Mouse (Mus musculus) hindbrain, embryonic 15.5 days (tissue): ENCODE measurements at regions not wholly inside any gene's neighbourhood (a gene's known extent, or its start where the extent isn't known, plus 50 kb on each side); places are given as distances from the start of the nearest gene placed in this dataset.

ENCODE experiments used
- ATAC-seq: fragments of 200-750 bp; cut with Nextera tagmentation; 2 replicates; pipeline ENCODE4 v1.8.0; 2017; ENCODE audit warnings: low read depth, moderate number of reproducible peaks, moderate TSS enrichment; ENCODE audit not compliant: low FRiP score
- H3K27ac ChIP-seq: fragments of 300-500 bp; sonication (generic); replicated peaks from 2 replicates; pipeline ENCODE4 v1.5.1; 2015; ENCODE audit warnings: mild to moderate bottlenecking, inconsistent platforms
- H3K27me3 ChIP-seq: fragments of 300-500 bp; sonication (generic); 2 replicates; pipeline ENCODE4 v1.6.1; 2015; ENCODE audit warnings: control low read depth, inconsistent platforms
- H3K36me3 ChIP-seq: fragments of 300-500 bp; sonication (generic); 2 replicates; pipeline ENCODE4 v1.6.1; 2015; ENCODE audit warnings: control low read depth, inconsistent platforms
- H3K4me1 ChIP-seq: fragments of 300-500 bp; sonication (generic); replicated peaks from 2 replicates; pipeline ENCODE4 v1.6.1; 2015; ENCODE audit warnings: control low read depth, inconsistent platforms
- H3K4me2 ChIP-seq: fragments of 300-500 bp; sonication (generic); 2 replicates; pipeline ENCODE4 v1.6.1; 2015; ENCODE audit warnings: moderate library complexity, mild to moderate bottlenecking, inconsistent platforms
- H3K4me3 ChIP-seq: fragments of 300-500 bp; sonication (generic); 2 replicates; pipeline ENCODE4 v1.5.1; 2015; ENCODE audit warnings: mild to moderate bottlenecking, inconsistent platforms
- H3K9ac ChIP-seq: fragments of 300-500 bp; sonication (generic); 2 replicates; pipeline ENCODE4 v1.6.1; 2015; ENCODE audit warnings: inconsistent platforms
- H3K9me3 ChIP-seq: fragments of 300-500 bp; sonication (generic); 2 replicates; pipeline ENCODE4 v1.6.1; 2016; ENCODE audit warnings: control low read depth, inconsistent platforms
- WGBS: fragments of 180-500 bp; shearing (Covaris S2); methylation state at CpG from one replicate; pipeline ENCODE4 v1.1.7; 2015; 5-methylcytosine and 5-hydroxymethylcytosine counted together

GRCm38 (mm10) chr2:78723423-78723822, 144.5 kb upstream of the Ube2e3 start:
- H3K9me3 ChIP-seq, result no peaks in the 10 kb centered on the region
- 98% methylated on average over 3 of the region's 3 CpGs for WGBS

GRCm38 (mm10) chr2:78722739-78723138, 145.2 kb upstream of the Ube2e3 start:
- Histone ChIP-seq H3K36me3 (no peaks in the 10 kb centered on the region), H3K9ac (no peak overlapping the region), H3K4me3 (no peak overlapping the region), H3K9me3 (no peaks in the 10 kb centered on the region), H3K27me3 (0 out of 2 replicates have a peak, but pooled peaks cover 3% of the 10 kb centered on the region), H3K4me1 (no peaks in the 10 kb centered on the region), H3K4me2 (no peak overlapping the region), H3K27ac (no peak overlapping the region)
- 95% methylated on average over 6 of the region's 6 CpGs for WGBS
- ATAC-seq, result no peak

More at GRCm38 (mm10) chr2:78723423-78723822, 144.5 kb upstream of the Ube2e3 start:
- no peak overlapping the region for H3K4me2 ChIP-seq
- no peak for ATAC-seq
- no peaks in the 10 kb centered on the region for H3K4me1 ChIP-seq
- no peaks in the 10 kb centered on the region for H3K36me3 ChIP-seq
- H3K27ac ChIP-seq, result no peak overlapping the region
- 0 out of 2 replicates have a peak, but pooled peaks cover 3% of the 10 kb centered on the region for H3K27me3 ChIP-seq
- H3K4me3 ChIP-seq, result no peak overlapping the region
- no peak overlapping the region for H3K9ac ChIP-seq

GRCm38 (mm10) chr2:78718550-78718949, 149.4 kb upstream of the Ube2e3 start:
- Histone ChIP-seq H3K27ac (no peak overlapping the region), H3K36me3 (no peaks in the 10 kb centered on the region), H3K27me3 (0 out of 2 replicates have a peak, but pooled peaks cover 3% of the 10 kb centered on the region), H3K4me1 (no peaks in the 10 kb centered on the region), H3K4me3 (no peak overlapping the region), H3K9me3 (no peaks in the 10 kb centered on the region), H3K9ac (no peak overlapping the region), H3K4me2 (no peak overlapping the region)
- WGBS, result 50% methylated on average over 1 of the region's 1 CpGs
- ATAC-seq, result peak; percentile 45; the same call in 1 of the 2 replicates

GRCm38 (mm10) chr2:78716157-78716798, 151.6 kb upstream of the Ube2e3 start:
- Histone ChIP-seq H3K4me2 (no peak overlapping the region), H3K9me3 (no peaks in the 10 kb centered on the region), H3K4me3 (no peak overlapping the region), H3K27me3 (no peaks in the 10 kb centered on the region), H3K9ac (no peak overlapping the region), H3K4me1 (no peaks in the 10 kb centered on the region), H3K36me3 (no peaks in the 10 kb centered on the region), H3K27ac (no peak overlapping the region)
- 74% methylated on average over 7 of the region's 7 CpGs for WGBS
- ATAC-seq, result no peak; the same call in 1 of the 2 replicates

GRCm38 (mm10) chr2:78694851-78695250, 173.1 kb upstream of the Ube2e3 start:
- Histone ChIP-seq H3K36me3 (no peaks in the 10 kb centered on the region), H3K4me3 (no peak overlapping the region), H3K27me3 (no peaks in the 10 kb centered on the region), H3K27ac (no peak overlapping the region), H3K4me1 (no peaks in the 10 kb centered on the region), H3K9me3 (no peaks in the 10 kb centered on the region), H3K9ac (no peak overlapping the region), H3K4me2 (no peak overlapping the region)
- WGBS, result 43% methylated on average over 6 of the region's 6 CpGs
- no peak for ATAC-seq

- H3K27ac ChIP-seq, result no peak overlapping the region
- no peak for ATAC-seq
- no peak overlapping the region for H3K9ac ChIP-seq
- H3K4me2 ChIP-seq, result no peak overlapping the region
- no peaks in the 10 kb centered on the region for H3K9me3 ChIP-seq
- no peaks in the 10 kb centered on the region for H3K27me3 ChIP-seq
- H3K4me3 ChIP-seq, result no peak overlapping the region
- H3K36me3 ChIP-seq, result no peaks in the 10 kb centered on the region
- H3K4me1 ChIP-seq, result no peaks in the 10 kb centered on the region
- WGBS, result 72% methylated on average over 2 of the region's 2 CpGs
Observed at GRCm38 (mm10) chr2:78656668-78657067, 211.3 kb upstream of the Ube2e3 start.

- Histone ChIP-seq H3K4me3 (no peak overlapping the region), H3K4me2 (no peak overlapping the region), H3K27ac (no peak overlapping the region), H3K27me3 (no peaks in the 10 kb centered on the region), H3K9ac (no peak overlapping the region), H3K9me3 (no peaks in the 10 kb centered on the region), H3K36me3 (no peaks in the 10 kb centered on the region), H3K4me1 (no peaks in the 10 kb centered on the region)
- 66% methylated on average over 7 of the region's 7 CpGs for WGBS
- no peak for ATAC-seq
Observed at GRCm38 (mm10) chr2:78655156-78655855, 212.6 kb upstream of the Ube2e3 start.

GRCm38 (mm10) chr2:78651549-78651948, 216.4 kb upstream of the Ube2e3 start:
- no peak overlapping the region for H3K27ac ChIP-seq
- 56% methylated on average over 2 of the region's 2 CpGs for WGBS
- ATAC-seq, result no peak
- H3K36me3 ChIP-seq, result no peaks in the 10 kb centered on the region
- no peaks in the 10 kb centered on the region for H3K4me1 ChIP-seq
- no peak overlapping the region for H3K4me3 ChIP-seq
- no peak overlapping the region for H3K9ac ChIP-seq
- no peaks in the 10 kb centered on the region for H3K27me3 ChIP-seq
- H3K9me3 ChIP-seq, result no peaks in the 10 kb centered on the region
- H3K4me2 ChIP-seq, result no peak overlapping the region

- ATAC-seq, result no peak
- no peak overlapping the region for H3K27ac ChIP-seq
Observed at GRCm38 (mm10) chr2:78640361-78640760, 227.6 kb upstream of the Ube2e3 start.

GRCm38 (mm10) chr2:78625264-78625663, 242.7 kb upstream of the Ube2e3 start:
- H3K27me3 ChIP-seq, result no peaks in the 10 kb centered on the region
- no peaks in the 10 kb centered on the region for H3K9me3 ChIP-seq
- no peak overlapping the region for H3K4me2 ChIP-seq
- no peak overlapping the region for H3K9ac ChIP-seq
- no peaks in the 10 kb centered on the region for H3K4me1 ChIP-seq
- no peaks in the 10 kb centered on the region for H3K36me3 ChIP-seq
- H3K27ac ChIP-seq, result no peak overlapping the region
- H3K4me3 ChIP-seq, result no peak overlapping the region
- ATAC-seq, result no peak
- WGBS, result 76% methylated on average over 4 of the region's 4 CpGs

More at GRCm38 (mm10) chr2:78640361-78640760, 227.6 kb upstream of the Ube2e3 start:
- Histone ChIP-seq H3K9me3 (no peaks in the 10 kb centered on the region), H3K36me3 (no peaks in the 10 kb centered on the region), H3K27me3 (no peaks in the 10 kb centered on the region), H3K4me2 (no peak overlapping the region), H3K4me3 (no peak overlapping the region), H3K9ac (no peak overlapping the region), H3K4me1 (no peaks in the 10 kb centered on the region)
- WGBS, result 85% methylated on average over 6 of the region's 6 CpGs

GRCm38 (mm10) chr2:78606388-78606787, 261.5 kb upstream of the Ube2e3 start:
- H3K4me1 ChIP-seq, result no peaks in the 10 kb centered on the region
- no peak overlapping the region for H3K4me2 ChIP-seq
- no peak overlapping the region for H3K27ac ChIP-seq
- H3K36me3 ChIP-seq, result no peaks in the 10 kb centered on the region
- ATAC-seq, result no peak
- no peak overlapping the region for H3K9ac ChIP-seq
- H3K4me3 ChIP-seq, result no peak overlapping the region
- no peaks in the 10 kb centered on the region for H3K9me3 ChIP-seq
- H3K27me3 ChIP-seq, result no peaks in the 10 kb centered on the region

- no peak for ATAC-seq
- Histone ChIP-seq H3K4me3 (no peak overlapping the region), H3K27me3 (no peaks in the 10 kb centered on the region), H3K4me1 (no peaks in the 10 kb centered on the region), H3K9me3 (no peaks in the 10 kb centered on the region), H3K4me2 (no peak overlapping the region), H3K36me3 (no peaks in the 10 kb centered on the region), H3K9ac (no peak overlapping the region), H3K27ac (no peak overlapping the region)
- 84% methylated on average over 2 of the region's 2 CpGs for WGBS
Observed at GRCm38 (mm10) chr2:78600753-78601152, 267.2 kb upstream of the Ube2e3 start.
